Mouse (Mus musculus) liver, adult 2 months (tissue): ENCODE data around the gene Rpl34. TPM values are rescaled to one million over a fixed set of nuclear protein-coding genes. Genes with fewer than 3 reads are reported as not detected.

Experiments
- DNase-seq: peaks from one replicate; pipeline ENCODE4 v3.0.0-alpha.2; 2011; ENCODE audit warnings: low read depth, low spot score; ENCODE audit errors: extremely low read depth
- H3K27ac ChIP-seq: fragments of 200-500 bp; replicated peaks from 2 replicates; pipeline ENCODE4 v1.5.1; 2012; ENCODE audit warnings: low read depth, mild to moderate bottlenecking, control low read depth, inconsistent platforms, low read length; ENCODE audit not compliant: insufficient read depth
- H3K27me3 ChIP-seq: fragments of 200-500 bp; 2 replicates; pipeline ENCODE4 v1.6.1; 2012; ENCODE audit warnings: mild to moderate bottlenecking, moderate library complexity, low read length, inconsistent platforms; ENCODE audit not compliant: control insufficient read depth, insufficient read depth
- H3K36me3 ChIP-seq: fragments of 200-500 bp; 2 replicates; pipeline ENCODE4 v1.6.1; 2012; ENCODE audit warnings: low read length, inconsistent platforms; ENCODE audit not compliant: control insufficient read depth, insufficient read depth
- H3K4me1 ChIP-seq: fragments of 200-500 bp; 2 replicates; pipeline ENCODE4 v1.6.1; 2011; ENCODE audit warnings: low read length; ENCODE audit not compliant: control insufficient read depth, insufficient read depth
- H3K4me3 ChIP-seq: fragments of 200-500 bp; 2 replicates; pipeline ENCODE4 v1.5.1; 2011; ENCODE audit warnings: low read depth, mild to moderate bottlenecking, control low read depth, low read length, moderate library complexity; ENCODE audit not compliant: insufficient read depth
- H3K79me2 ChIP-seq: fragments of 200-500 bp; 2 replicates; pipeline ENCODE4 v1.6.1; 2012; ENCODE audit warnings: inconsistent platforms, mild to moderate bottlenecking, low read length, moderate library complexity; ENCODE audit not compliant: control insufficient read depth, insufficient read depth
- H3K9ac ChIP-seq: fragments of 200-500 bp; 2 replicates; pipeline ENCODE4 v1.6.1; 2012; ENCODE audit warnings: low read depth, mild to moderate bottlenecking, control low read depth, inconsistent platforms, low read length
- CTCF ChIP-seq: fragments of 200-500 bp; IDR thresholded peaks from 2 replicates; pipeline ENCODE4 v1.5.1; 2011; ENCODE audit warnings: low read depth, low read length, control low read depth
- POLR2A ChIP-seq: fragments of 200-500 bp; IDR thresholded peaks from 2 replicates; pipeline ENCODE4 v1.6.1; 2011; ENCODE audit warnings: low read length, control low read depth; ENCODE audit not compliant: insufficient read depth; ENCODE audit errors: extremely low read depth
- WGBS: fragments of 180-500 bp; shearing (Covaris S2); methylation state at CpG from one replicate; pipeline ENCODE4 v1.1.7; 2018; 5-methylcytosine and 5-hydroxymethylcytosine counted together
- polyA plus RNA-seq: library from polyadenylated mRNA; depleted of rRNA; stranded (reverse); fragments of >200 nt; gene quantifications from 2 replicates; pipeline ENCODE4 v1.2.3, GENCODE M21; 2012
- total RNA-seq: library from RNA; depleted of rRNA; stranded (reverse); fragments of >200 nt; gene quantifications from 2 replicates; pipeline ENCODE4 v1.2.3, GENCODE M21; 2014

The Rpl34 gene
- total and polyA plus RNA-seq, 2 experiments = 420 to 688 TPM

DNA sequence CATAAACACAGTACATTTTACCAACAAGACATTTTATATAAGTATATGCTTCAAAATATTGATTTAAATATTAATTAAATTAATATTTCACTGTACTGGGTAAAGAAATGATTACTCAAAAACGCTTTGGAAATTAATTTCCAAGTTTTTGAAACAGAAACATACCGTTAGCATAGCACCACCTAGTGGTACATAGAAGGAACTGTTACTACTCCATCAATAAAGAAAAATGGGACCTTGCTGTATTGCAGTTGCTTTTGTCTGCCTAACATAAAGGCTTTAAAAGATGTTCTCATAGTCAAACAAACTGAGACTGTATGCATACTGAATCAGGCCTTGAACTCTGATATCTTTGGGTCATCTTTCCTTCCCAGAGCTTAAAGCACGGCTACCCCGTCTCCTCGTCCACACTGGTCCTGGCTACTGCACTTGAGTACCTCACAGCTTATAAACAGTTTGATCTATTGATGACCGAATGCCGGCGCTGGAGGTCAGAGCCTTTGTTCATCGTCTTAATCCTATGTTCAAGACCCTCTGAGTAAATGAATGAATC is 36.1 kb downstream of the Rpl34 start:
- TF ChIP-seq POLR2A (no peak), CTCF (peak; percentile 22; the same call in 1 of the 2 replicates)
- Histone ChIP-seq H3K9ac (no peak overlapping the region), H3K36me3 (peaks cover 14% of the 10 kb centered on the region; the same call in 1 of the 2 replicates), H3K79me2 (no peaks in the 10 kb centered on the region), H3K27me3 (no peaks in the 10 kb centered on the region), H3K4me3 (no peak overlapping the region), H3K4me1 (peaks cover 12% of the 10 kb centered on the region), H3K27ac (no peak overlapping the region)
- DNase-seq = peak; percentile 38
- 69% methylated on average over 9 of the region's 9 CpGs for WGBS

DNA sequence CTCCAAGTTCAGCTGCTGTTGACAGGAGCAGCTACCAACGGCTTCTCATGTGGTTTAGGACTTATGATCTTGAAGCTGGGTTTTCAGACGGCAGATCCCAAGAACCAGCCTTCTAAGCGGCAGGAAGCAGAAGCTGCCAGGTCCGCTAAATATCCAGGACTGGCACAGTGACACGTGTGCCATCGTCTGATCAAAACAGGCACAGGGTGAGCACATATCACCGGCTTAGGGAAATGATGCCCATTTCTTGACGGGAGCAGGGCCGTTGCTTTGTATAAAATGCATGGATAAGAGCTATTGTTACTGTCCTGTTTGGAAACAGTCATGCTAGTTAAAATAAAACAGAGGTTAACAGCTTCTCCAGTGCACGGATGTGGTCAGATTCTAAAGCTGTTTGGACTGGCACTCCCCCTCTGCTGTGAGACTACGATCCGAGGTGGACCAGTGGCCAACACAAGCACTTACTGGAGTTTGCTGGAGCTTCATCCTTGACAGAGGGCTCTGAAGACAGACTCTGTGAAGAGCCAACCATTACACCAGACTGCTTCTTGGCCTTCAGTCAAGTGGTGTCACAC is 38.5 kb downstream of the Rpl34 start:
- H3K27ac ChIP-seq = peak overlapping the region; percentile 97
- peak; percentile 69 for DNase-seq
- peak overlapping the region; percentile 39 for H3K4me3 ChIP-seq
- H3K79me2 ChIP-seq = no peaks in the 10 kb centered on the region
- TF ChIP-seq POLR2A = no peak
- TF ChIP-seq CTCF = no peak
- H3K27me3 ChIP-seq = no peaks in the 10 kb centered on the region
- H3K9ac ChIP-seq = peak overlapping the region; percentile 27
- WGBS = 3% methylated on average over 12 of the region's 12 CpGs
- H3K36me3 ChIP-seq = peaks cover 7% of the 10 kb centered on the region; the same call in 1 of the 2 replicates
- H3K4me1 ChIP-seq = peaks cover 14% of the 10 kb centered on the region

DNA sequence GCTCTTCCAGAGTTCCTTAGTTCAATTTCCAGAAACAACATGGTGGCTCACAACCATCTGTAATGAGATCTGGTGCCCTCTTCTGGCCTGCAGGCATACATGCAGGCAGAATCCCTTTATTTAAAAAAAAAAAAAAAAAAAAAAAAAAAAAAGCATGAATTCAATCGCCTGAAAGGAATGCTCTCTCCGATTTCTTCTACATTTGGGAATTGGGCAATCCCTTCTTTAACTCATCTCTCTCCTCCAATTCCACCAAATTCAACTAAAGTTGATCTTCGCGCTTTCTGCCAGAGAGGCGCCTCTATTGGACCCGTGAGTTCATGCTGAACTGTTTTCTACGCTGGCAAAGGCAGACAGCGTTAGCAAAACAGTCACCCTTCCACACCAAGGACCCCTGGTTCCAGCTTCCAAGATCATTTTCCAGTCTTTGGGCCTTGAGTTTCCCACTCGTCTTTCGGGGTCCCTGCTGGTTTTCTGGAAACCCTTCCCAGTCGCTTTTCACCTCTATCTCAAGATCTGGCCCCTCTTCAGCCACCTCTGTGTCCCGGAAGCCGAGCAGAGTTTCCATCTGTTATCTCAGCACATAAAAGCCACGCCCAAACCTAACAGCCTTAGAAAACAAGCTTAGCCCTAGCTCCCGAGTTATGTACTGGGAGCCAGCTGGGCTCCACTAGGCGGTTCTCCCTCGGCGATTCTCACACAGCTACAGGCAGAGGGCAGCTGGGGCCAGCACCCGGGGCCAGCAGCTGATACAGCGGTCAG is 39.2 kb downstream of the Rpl34 start:
- Histone ChIP-seq H3K9ac (peak overlapping the region; percentile 27), H3K4me1 (peaks cover 14% of the 10 kb centered on the region), H3K27ac (peak overlapping the region; percentile 97), H3K36me3 (peaks cover 4% of the 10 kb centered on the region; the same call in 1 of the 2 replicates), H3K4me3 (peak overlapping the region; percentile 39), H3K27me3 (no peaks in the 10 kb centered on the region), H3K79me2 (no peaks in the 10 kb centered on the region)
- TF ChIP-seq POLR2A = peak; percentile 50; the same call in 1 of the 2 replicates
- TF ChIP-seq CTCF = peak; percentile 17; the same call in 1 of the 2 replicates
- peak; percentile 90 for DNase-seq
- WGBS = 3% methylated on average over 20 of the region's 20 CpGs

DNA sequence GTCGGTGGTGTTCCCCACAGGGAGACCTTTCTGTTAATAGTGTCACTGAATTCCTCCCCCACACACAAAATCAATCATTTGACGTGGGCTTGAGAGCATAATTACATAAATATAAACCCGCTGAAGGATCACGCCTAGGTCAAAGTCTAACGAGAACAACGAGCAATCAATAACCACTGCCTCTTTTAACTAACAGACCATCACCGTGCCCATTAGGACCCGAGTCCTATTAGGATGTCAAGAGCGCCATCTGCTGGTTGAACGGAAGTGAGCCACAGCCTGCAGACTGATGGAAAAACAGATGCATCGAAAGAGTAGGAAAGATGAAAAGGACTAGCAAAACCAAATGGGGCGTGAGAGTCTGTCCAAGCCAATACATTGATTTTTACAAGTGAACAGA is 40.6 kb downstream of the Rpl34 start:
- Histone ChIP-seq H3K4me3 (no peak overlapping the region), H3K36me3 (no peaks in the 10 kb centered on the region), H3K4me1 (peaks cover 20% of the 10 kb centered on the region), H3K27ac (no peak overlapping the region), H3K9ac (no peak overlapping the region), H3K79me2 (no peaks in the 10 kb centered on the region), H3K27me3 (no peaks in the 10 kb centered on the region)
- TF ChIP-seq CTCF = peak; percentile 72
- no peak for TF ChIP-seq POLR2A
- peak; percentile 96 for DNase-seq
- WGBS = 6% methylated on average over 12 of the region's 12 CpGs

DNA sequence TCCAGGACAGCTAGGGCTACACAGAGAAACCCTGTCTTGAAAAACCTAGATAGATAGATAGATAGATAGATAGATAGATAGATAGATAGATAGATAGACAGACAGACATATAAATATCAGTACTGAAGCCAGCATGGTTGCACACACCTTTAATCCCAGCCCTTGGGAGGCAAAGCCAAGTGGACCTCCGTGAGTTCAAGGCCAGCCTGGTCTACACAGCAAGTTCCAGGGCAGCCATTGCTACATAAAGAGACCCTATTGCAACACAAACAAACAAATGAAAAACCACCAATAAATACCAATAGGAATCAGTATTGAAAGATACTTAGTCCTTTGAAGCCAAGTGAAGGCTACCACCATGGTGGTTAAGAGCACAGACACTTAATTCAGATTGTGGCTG is 43.1 kb downstream of the Rpl34 start:
- DNase-seq = peak; percentile 81
- Histone ChIP-seq H3K4me1 (peaks cover 35% of the 10 kb centered on the region), H3K79me2 (no peaks in the 10 kb centered on the region), H3K36me3 (no peaks in the 10 kb centered on the region), H3K27me3 (no peaks in the 10 kb centered on the region), H3K4me3 (no peak overlapping the region), H3K27ac (peak overlapping the region; percentile 72), H3K9ac (no peak overlapping the region)
- TF ChIP-seq CTCF = no peak
- TF ChIP-seq POLR2A = no peak
- 24% methylated on average over 1 of the region's 1 CpGs for WGBS
